Mouse (Mus musculus) cortical plate, adult 2 months (tissue): ENCODE measurements around the gene Tecta.

Experiments used
- CTCF ChIP-seq: fragments of 200-500 bp; IDR thresholded peaks from 2 replicates; pipeline ENCODE4 v1.5.1; 2011; ENCODE audit warnings: mild to moderate bottlenecking, control low read depth, low read length; ENCODE audit not compliant: insufficient read depth; ENCODE audit errors: extremely low read depth
- POLR2A ChIP-seq: fragments of 200-500 bp; IDR thresholded peaks from 2 replicates; pipeline ENCODE4 v1.6.1; 2011; ENCODE audit warnings: mild to moderate bottlenecking, low read length, control low read depth; ENCODE audit not compliant: insufficient read depth; ENCODE audit errors: extremely low read depth

DNA sequence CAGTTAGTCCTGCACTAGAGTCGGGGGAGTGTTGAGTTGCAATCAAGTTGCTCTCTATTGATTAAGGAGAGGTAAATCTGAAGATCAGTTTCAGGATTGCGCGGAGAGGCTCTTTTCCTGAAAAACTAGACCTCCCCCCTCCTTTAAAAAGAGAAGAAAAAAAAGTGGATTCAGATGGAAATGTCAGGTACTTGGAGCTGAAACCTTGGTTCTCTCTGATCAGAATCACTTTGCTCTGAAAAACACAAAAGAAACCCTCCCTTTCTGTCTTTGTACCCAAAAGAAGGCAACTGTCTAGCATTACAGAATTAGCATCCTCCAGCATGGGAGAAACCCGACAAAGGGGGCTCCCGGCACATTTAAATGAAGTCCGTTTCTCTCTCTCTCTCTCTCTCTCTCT, at the start of gene Tecta:
- TF ChIP-seq CTCF (no peak), POLR2A (no peak)
